Mouse (Mus musculus) right cerebral cortex, postnatal 25 days (tissue): ENCODE results near the gene Rtn4rl2.
"Not testable (repeated sequence)": the region's sequence is repeated elsewhere in the genome, so short reads cannot be mapped to it uniquely, and the experiment has no call there.

Experiments used
- DNase-seq: peaks from one replicate; pipeline ENCODE4 v3.0.0; 2022

Rtn4rl2 gene

GRCm38 (mm10) chr2:84886234-84886731, at the start of gene Rtn4rl2:
Gene Rtn4rl2, minus strand, starts transcription at chr2:84886710.
- peak; percentile 22 for DNase-seq

GRCm38 (mm10) chr2:84935065-84935464, 48.6 kb upstream of the Rtn4rl2 start:
- no peak for DNase-seq

- no peak for DNase-seq
Observed at GRCm38 (mm10) chr2:84934649-84935007, 48.1 kb upstream of the Rtn4rl2 start.

- DNase-seq, result no peak
Observed at GRCm38 (mm10) chr2:84933992-84934648, 47.6 kb upstream of the Rtn4rl2 start.

- no peak for DNase-seq
Observed at GRCm38 (mm10) chr2:84930186-84930585, 43.7 kb upstream of the Rtn4rl2 start.

GRCm38 (mm10) chr2:84919601-84920108, 33.1 kb upstream of the Rtn4rl2 start:
- no peak for DNase-seq

- no peak for DNase-seq
Observed at GRCm38 (mm10) chr2:84918188-84918587, 31.7 kb upstream of the Rtn4rl2 start.

GRCm38 (mm10) chr2:84916548-84917320, 30.2 kb upstream of the Rtn4rl2 start:
- no peak for DNase-seq

GRCm38 (mm10) chr2:84915330-84915729, 28.8 kb upstream of the Rtn4rl2 start:
- no peak for DNase-seq

GRCm38 (mm10) chr2:84913881-84914280, 27.4 kb upstream of the Rtn4rl2 start:
- DNase-seq, result no peak

- DNase-seq, result no peak
Observed at GRCm38 (mm10) chr2:84912722-84913121, 26.2 kb upstream of the Rtn4rl2 start.

GRCm38 (mm10) chr2:84896686-84897085, 10.2 kb upstream of the Rtn4rl2 start:
- DNase-seq, result not testable (repeated sequence)

GRCm38 (mm10) chr2:84895495-84896198, 9.1 kb upstream of the Rtn4rl2 start:
- no peak for DNase-seq

- no peak for DNase-seq
Observed at GRCm38 (mm10) chr2:84893359-84893758, 6.8 kb upstream of the Rtn4rl2 start.

- peak; percentile 63 for DNase-seq
Observed at GRCm38 (mm10) chr2:84890045-84890340, 3.5 kb upstream of the Rtn4rl2 start.

- peak; percentile 74 for DNase-seq
Observed at GRCm38 (mm10) chr2:84889316-84890044, 3.0 kb upstream of the Rtn4rl2 start.

GRCm38 (mm10) chr2:84888657-84889315, 2.3 kb upstream of the Rtn4rl2 start:
- DNase-seq, result peak; percentile 80

GRCm38 (mm10) chr2:84887411-84888271, 1.1 kb upstream of the Rtn4rl2 start:
- DNase-seq, result peak; percentile 64

- peak; percentile 57 for DNase-seq
Observed at GRCm38 (mm10) chr2:84886821-84887281, 341 bp upstream of the Rtn4rl2 start.

- no peak for DNase-seq
Observed at GRCm38 (mm10) chr2:84885084-84886055, 1.1 kb downstream of the Rtn4rl2 start.
